Mouse (Mus musculus): ENCODE results near the gene Cxadr. TPM values are rescaled to one million over a fixed set of nuclear protein-coding genes. Genes with fewer than 3 reads are reported as not detected.

Cxadr gene
- total and polyA plus RNA-seq, 3 experiments = 0.33 TPM; not detected in 2

- Histone ChIP-seq H3K79me2 (ENCODE audit: control insufficient read depth, insufficient read depth, low read length, poor library complexity) (no peaks in the 10 kb centered on the region), H3K4me3 (ENCODE audit: control insufficient read depth in 1 of 2, insufficient read depth in 1 of 2, low read depth in 2 of 2, low read length in 2 of 2) (no peak overlapping the region), H3K4me1 (ENCODE audit: control insufficient read depth in 1 of 2, insufficient read depth in 2 of 2, low read length in 2 of 2) (no peaks in the 10 kb centered on the region), H3K36me3 (ENCODE audit: control insufficient read depth in 1 of 2, insufficient read depth in 2 of 2, low read length in 2 of 2) (no peaks in the 10 kb centered on the region), H3K27me3 (ENCODE audit: control insufficient read depth in 1 of 2, insufficient read depth in 2 of 2, low read length in 2 of 2) (no peaks in the 10 kb centered on the region), H3K27ac (ENCODE audit: control insufficient read depth, low read depth, low read length) (no peak overlapping the region), H3K9ac (ENCODE audit: control insufficient read depth, low read depth, low read length, poor library complexity, severe bottlenecking) (no peak overlapping the region), H3K9me3 (replicated peaks; ENCODE audit: insufficient read depth, low read length) (no peaks in the 10 kb centered on the region)
- TF ChIP-seq RAD21 (IDR thresholded peaks at IDR 0.05; ENCODE audit: low read depth, low read length) = no peak
- no peak for TF ChIP-seq TAL1 (IDR thresholded peaks at IDR 0.05; ENCODE audit: low read length)
- no peak for TF ChIP-seq BHLHE40 (IDR thresholded peaks at IDR 0.05; ENCODE audit: borderline replicate concordance, low read depth, low read length)
- TF ChIP-seq POLR2AphosphoS5 (IDR thresholded peaks at IDR 0.05; ENCODE audit: borderline replicate concordance, low read depth, low read length) = no peak
- no peak for TF ChIP-seq ZC3H11A (IDR thresholded peaks at IDR 0.05; ENCODE audit: low read depth, low read length)
- TF ChIP-seq CHD2 (IDR thresholded peaks at IDR 0.05; ENCODE audit: low read length) = no peak
- no peak for TF ChIP-seq ELF1 (IDR thresholded peaks at IDR 0.05; ENCODE audit: low read depth, low read length)
- no peak for TF ChIP-seq USF1 (IDR thresholded peaks at IDR 0.05; ENCODE audit: low read depth, low read length)
- no peak for TF ChIP-seq GATA1 (IDR thresholded peaks at IDR 0.05; ENCODE audit: low read depth, low read length)
- no peak for TF ChIP-seq TCF12 (IDR thresholded peaks at IDR 0.05; ENCODE audit: low read depth, low read length)
- no peak for TF ChIP-seq SIN3A (IDR thresholded peaks at IDR 0.05; ENCODE audit: low read length)
- TF ChIP-seq MYB (IDR thresholded peaks at IDR 0.05; ENCODE audit: low read depth, low read length) = no peak
- TF ChIP-seq CTCF (IDR thresholded peaks at IDR 0.05 in 2 of 3, conservative IDR thresholded peaks at IDR 0.05 in 1 of 3; ENCODE audit: control insufficient read depth in 1 of 3, insufficient read depth in 1 of 3, low read depth in 2 of 3, low read length in 3 of 3, poor library complexity in 1 of 3, severe bottlenecking in 1 of 3) = no peak
- TF ChIP-seq SMC3 (IDR thresholded peaks at IDR 0.05; ENCODE audit: low read depth, low read length) = no peak
- no peak for DNase-seq (ENCODE audit: low read depth, low spot score)
Measured at GRCm38 (mm10) chr16:78264442-78265150, 36.7 kb upstream of the Cxadr start.

DNA sequence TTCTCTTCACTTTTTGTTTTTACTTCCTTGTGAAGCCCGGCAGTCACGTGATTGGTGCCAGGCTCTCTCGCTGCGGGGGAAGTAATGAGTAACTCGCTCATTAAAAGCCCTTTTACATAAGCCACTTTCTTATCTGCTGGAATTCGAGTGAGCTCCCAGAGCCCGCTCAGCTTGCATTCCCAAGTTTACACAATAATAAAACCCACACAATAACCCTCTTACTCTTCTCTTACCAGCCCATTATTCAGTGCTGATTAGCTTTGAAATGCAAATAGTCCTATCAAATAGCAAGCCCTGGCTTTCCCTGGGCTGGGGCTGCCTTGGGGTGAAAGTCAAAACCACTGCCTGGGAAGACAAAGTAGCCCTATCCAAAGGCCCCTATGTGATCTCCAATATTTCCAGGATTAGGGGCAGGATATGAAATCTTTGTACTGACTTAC, 36.1 kb upstream of the Cxadr start:
- Histone ChIP-seq H3K27me3 (ENCODE audit: control insufficient read depth in 1 of 2, insufficient read depth in 2 of 2, low read length in 2 of 2) (no peaks in the 10 kb centered on the region), H3K9me3 (replicated peaks; ENCODE audit: insufficient read depth, low read length) (no peaks in the 10 kb centered on the region), H3K9ac (ENCODE audit: control insufficient read depth, low read depth, low read length, poor library complexity, severe bottlenecking) (no peak overlapping the region), H3K4me3 (ENCODE audit: control insufficient read depth in 1 of 2, insufficient read depth in 1 of 2, low read depth in 2 of 2, low read length in 2 of 2) (no peak overlapping the region), H3K4me1 (ENCODE audit: control insufficient read depth in 1 of 2, insufficient read depth in 2 of 2, low read length in 2 of 2) (no peaks in the 10 kb centered on the region), H3K36me3 (ENCODE audit: control insufficient read depth in 1 of 2, insufficient read depth in 2 of 2, low read length in 2 of 2) (no peaks in the 10 kb centered on the region), H3K79me2 (ENCODE audit: control insufficient read depth, insufficient read depth, low read length, poor library complexity) (no peaks in the 10 kb centered on the region), H3K27ac (ENCODE audit: control insufficient read depth, low read depth, low read length) (no peak overlapping the region)
- TF ChIP-seq EP300 (IDR thresholded peaks at IDR 0.05; ENCODE audit: low read depth in 1 of 2, low read length in 2 of 2) (no peak), MAX (IDR thresholded peaks at IDR 0.05; ENCODE audit: low read length) (no peak), GABPA (IDR thresholded peaks at IDR 0.05; ENCODE audit: low read depth, low read length) (no peak), RCOR1 (IDR thresholded peaks at IDR 0.05; ENCODE audit: low read depth, low read length) (no peak), NRF1 (IDR thresholded peaks at IDR 0.05; ENCODE audit: insufficient read depth, low read depth, low read length, poor library complexity, severe bottlenecking) (no peak), UBTF (IDR thresholded peaks at IDR 0.05; ENCODE audit: borderline replicate concordance, insufficient read depth, low read depth, low read length) (no peak), HCFC1 (IDR thresholded peaks at IDR 0.05; ENCODE audit: low read depth, low read length) (no peak), MYC (IDR thresholded peaks at IDR 0.05; ENCODE audit: low read depth, low read length) (no peak), RAD21 (IDR thresholded peaks at IDR 0.05; ENCODE audit: low read depth, low read length) (no peak), E2F4 (IDR thresholded peaks at IDR 0.05; ENCODE audit: borderline replicate concordance, low read depth, low read length) (no peak), USF2 (IDR thresholded peaks at IDR 0.05; ENCODE audit: borderline replicate concordance in 1 of 2, insufficient read depth in 1 of 2, low read depth in 1 of 2, low read length in 2 of 2) (no peak), TBP (IDR thresholded peaks at IDR 0.05; ENCODE audit: low read depth, low read length) (no peak), POLR2AphosphoS2 (IDR thresholded peaks at IDR 0.05; ENCODE audit: low read length) (no peak), ZC3H11A (IDR thresholded peaks at IDR 0.05; ENCODE audit: low read depth, low read length) (no peak), JUND (IDR thresholded peaks at IDR 0.05; ENCODE audit: low read depth, low read length) (no peak)
- DNase-seq (ENCODE audit: low read depth, low spot score) = no peak
